Mouse (Mus musculus) testis, adult 2 months (tissue): ENCODE data around the gene Tacc2.

Experiments
- CTCF ChIP-seq: fragments of 200-500 bp; IDR thresholded peaks from 2 replicates; pipeline ENCODE4 v1.5.1; 2012; ENCODE audit warnings: low read depth, mild to moderate bottlenecking, inconsistent platforms, low read length, moderate library complexity; ENCODE audit not compliant: control insufficient read depth, insufficient read depth, insufficient replicate concordance
- POLR2A ChIP-seq: fragments of 200-500 bp; IDR thresholded peaks from 2 replicates; pipeline ENCODE4 v1.6.1; 2012; ENCODE audit warnings: low read depth, mild to moderate bottlenecking, inconsistent platforms, low read length, moderate library complexity; ENCODE audit not compliant: control insufficient read depth

GRCm38 (mm10) chr7:130650621-130651020 is 73.4 kb downstream of the Tacc2 start:
- TF ChIP-seq CTCF (no peak), POLR2A (no peak)
